In genomic region chr5:143817931-143818311, GRCm38 (mm10) we compare ENCODE assay signal across 8 mouse cellular contexts. TPM values are rescaled to one million over a fixed set of nuclear protein-coding genes. Genes with fewer than 3 reads are reported as not detected.
A peak's percentile ranks its signal among the peaks of the same experiment; 100 is the strongest.
DNase-seq lines count a peak whose midpoint lies in the region; ATAC-seq lines count a peak whose summit lies in the region.

No protein-coding gene starts in this region.

- intact Hi-C loops in heart, postnatal 14 days (cut with DNase I): no loop called here

- no peaks in the 10 kb centered on the region for H3K9me3 ChIP-seq in heart, embryonic 16.5 days (replicated peaks; ENCODE audit: control insufficient read depth, low read length)
- H3K9me3 ChIP-seq in embryonic facial prominence, embryonic 11.5 days (replicated peaks; ENCODE audit: control insufficient read depth, low read length): no peaks in the 10 kb centered on the region
- H3K9me3 ChIP-seq in intestine, embryonic 16.5 days (ENCODE audit: control insufficient read depth, low read length): no peaks in the 10 kb centered on the region

- peak overlapping the region; percentile 91 for H3K4me3 ChIP-seq in heart, embryonic 16.5 days (ENCODE audit: low read length)
- peak overlapping the region; percentile 76 for H3K4me3 ChIP-seq in embryonic facial prominence, embryonic 11.5 days (ENCODE audit: low read depth, low read length)
- H3K4me3 ChIP-seq in intestine, embryonic 16.5 days (ENCODE audit: low read length): peak overlapping the region; percentile 87

- H3K4me2 ChIP-seq in heart, embryonic 16.5 days (ENCODE audit: low read depth, low read length): peak overlapping the region; percentile 86
- peak overlapping the region; percentile 49 for H3K4me2 ChIP-seq in embryonic facial prominence, embryonic 11.5 days (ENCODE audit: low read depth, low read length)
- peak overlapping the region; percentile 55 for H3K4me2 ChIP-seq in intestine, embryonic 16.5 days (ENCODE audit: low read depth, low read length)

- peak; percentile 43 for ATAC-seq in heart, embryonic 16.5 days (replicated peaks; ENCODE audit: extremely low read depth, insufficient read depth, low FRiP score)
- peak; percentile 81 for ATAC-seq in embryonic facial prominence, embryonic 11.5 days (replicated peaks; ENCODE audit: insufficient number of reproducible peaks, low FRiP score, low TSS enrichment, low read depth)
- peak; percentile 77 for ATAC-seq in intestine, embryonic 16.5 days

- peak overlapping the region; percentile 81 for H3K9ac ChIP-seq in heart, embryonic 16.5 days (ENCODE audit: low read length)
- peak overlapping the region; percentile 74 for H3K9ac ChIP-seq in embryonic facial prominence, embryonic 11.5 days (replicated peaks; ENCODE audit: low read length)
- H3K9ac ChIP-seq in intestine, embryonic 16.5 days (ENCODE audit: low read depth, low read length): peak overlapping the region; percentile 86

- H3K27ac ChIP-seq in heart, embryonic 16.5 days (ENCODE audit: low read length): peak overlapping the region; percentile 73
- no peak overlapping the region for H3K27ac ChIP-seq in embryonic facial prominence, embryonic 11.5 days (replicated peaks; ENCODE audit: low read depth, low read length)
- H3K27ac ChIP-seq in intestine, embryonic 16.5 days (ENCODE audit: low read length): peak overlapping the region; percentile 61

- peaks cover 11% of the 10 kb centered on the region for H3K4me1 ChIP-seq in heart, embryonic 16.5 days (ENCODE audit: control insufficient read depth, insufficient read depth, low read length)
- no peaks in the 10 kb centered on the region for H3K4me1 ChIP-seq in embryonic facial prominence, embryonic 11.5 days (ENCODE audit: control insufficient read depth, insufficient read depth, low read length)
- H3K4me1 ChIP-seq in intestine, embryonic 16.5 days (ENCODE audit: control insufficient read depth, insufficient read depth, low read length): peaks cover 6% of the 10 kb centered on the region; the same call in 1 of the 2 replicates

- WGBS in heart, embryonic 16.5 days: under 1% methylated on average over 32 of the region's 32 CpGs
- WGBS in embryonic facial prominence, embryonic 11.5 days: under 1% methylated on average over 32 of the region's 32 CpGs
- WGBS in intestine, embryonic 16.5 days: under 1% methylated on average over 32 of the region's 32 CpGs

- no peaks in the 10 kb centered on the region for H3K27me3 ChIP-seq in heart, embryonic 16.5 days (ENCODE audit: control insufficient read depth, insufficient read depth, low read length)
- no peaks in the 10 kb centered on the region for H3K27me3 ChIP-seq in embryonic facial prominence, embryonic 11.5 days (ENCODE audit: control insufficient read depth, insufficient read depth, low read length)
- H3K27me3 ChIP-seq in intestine, embryonic 16.5 days (replicated peaks; ENCODE audit: control insufficient read depth, insufficient read depth, low read length): no peaks in the 10 kb centered on the region

- DNase-seq in heart, postnatal 14 days: no peak
- no peak for DNase-seq in embryonic facial prominence, embryonic 11.5 days (ENCODE audit: low spot score)
- peak; percentile 35 for DNase-seq in lung, postnatal 25 days (ENCODE audit: low spot score)
- DNase-seq in layer of hippocampus, adult 18-20 months (ENCODE audit: low spot score in 2 of 2): no peak
- DNase-seq in ovary, postnatal 10 days (ENCODE audit: low spot score): no peak
- no peak for DNase-seq in frontal cortex, postnatal 10 days (ENCODE audit: low spot score in 2 of 2)

- no peaks in the 10 kb centered on the region for H3K36me3 ChIP-seq in heart, embryonic 16.5 days (ENCODE audit: control insufficient read depth, insufficient read depth)
- H3K36me3 ChIP-seq in embryonic facial prominence, embryonic 11.5 days (replicated peaks; ENCODE audit: control insufficient read depth, insufficient read depth, low read depth, low read length): no peaks in the 10 kb centered on the region
- no peaks in the 10 kb centered on the region for H3K36me3 ChIP-seq in intestine, embryonic 16.5 days (ENCODE audit: control insufficient read depth, insufficient read depth, low read length)

RNA-seq across cellular contexts. Expression of gene Eif2ak1, which starts 0.3 kb away (rescaled TPM):
- polyA plus RNA-seq in heart, embryonic 16.5 days (2015; fragmentation: Nextera tagmentation; extraction: Ambion mirVana): 26.3 and 26.4 TPM in 2 replicates
- 10 to 100 TPM; 19.1 to 20.0 TPM for total RNA-seq in heart, postnatal 14 days (2021)
- 54.2 and 56.4 TPM in 2 replicates for polyA plus RNA-seq in embryonic facial prominence, embryonic 11.5 days (2014; fragmentation: Nextera tagmentation; extraction: Ambion mirVana)
- polyA plus RNA-seq in intestine, embryonic 16.5 days (2015; fragmentation: Nextera tagmentation; extraction: Ambion mirVana): 32.2 and 32.5 TPM in 2 replicates
- total RNA-seq in layer of hippocampus, adult 18-20 months (2021): 10 to 100 TPM; 43.2 to 43.7 TPM
